Mouse (Mus musculus) MEL (cell line): ENCODE data around the gene Mre11a. TPM values are rescaled to one million over a fixed set of nuclear protein-coding genes. Genes with fewer than 3 reads are reported as not detected.

Experiments
- DNase-seq: peaks from one replicate; pipeline ENCODE4 v3.0.0; 2011; ENCODE audit warnings: low read depth, low spot score
- H3K27ac ChIP-seq: 2 replicates; pipeline ENCODE4 v1.5.1; 2012; ENCODE audit warnings: low read depth, mild to moderate bottlenecking, control low read depth, low read length, moderate library complexity; ENCODE audit not compliant: control insufficient read depth
- H3K27me3 ChIP-seq, 2 experiments: fragments of 150-350 bp in 1 of 2; sonication (generic) in 1 of 2; 2 replicates each; pipeline ENCODE4 v1.6.1; 2012; ENCODE audit warnings: low read length in 2 of 2, mild to moderate bottlenecking in 2 of 2, improper control_type of control experiment in 1 of 2, moderate library complexity in 1 of 2; ENCODE audit not compliant: insufficient read depth in 2 of 2, control insufficient read depth in 1 of 2
- H3K36me3 ChIP-seq, 2 experiments: 2 replicates each; pipeline ENCODE4 v1.6.1; 2012 to 2014; ENCODE audit warnings: low read length in 2 of 2, improper control_type of control experiment in 1 of 2, inconsistent platforms in 1 of 2, mild to moderate bottlenecking in 1 of 2; ENCODE audit not compliant: insufficient read depth in 2 of 2, control insufficient read depth in 1 of 2
- H3K4me1 ChIP-seq, 2 experiments: fragments of 150-350 bp in 1 of 2; sonication (generic) in 1 of 2; 2 replicates each; pipeline ENCODE4 v1.6.1; 2012; ENCODE audit warnings: low read length in 2 of 2, improper control_type of control experiment in 1 of 2, mild to moderate bottlenecking in 1 of 2; ENCODE audit not compliant: insufficient read depth in 2 of 2, control insufficient read depth in 1 of 2
- H3K4me3 ChIP-seq, 2 experiments: fragments of 150-350 bp in 1 of 2; sonication (generic) in 1 of 2; 2 replicates each; pipeline ENCODE4 v1.5.1; 2012; ENCODE audit warnings: low read depth in 2 of 2, low read length in 2 of 2, mild to moderate bottlenecking in 2 of 2, moderate library complexity in 2 of 2, control low read depth in 1 of 2, improper control_type of control experiment in 1 of 2; ENCODE audit not compliant: control insufficient read depth in 1 of 2, insufficient read depth in 1 of 2
- H3K79me2 ChIP-seq: 2 replicates; pipeline ENCODE4 v1.6.1; 2012; ENCODE audit warnings: mild to moderate bottlenecking, low read length, moderate library complexity; ENCODE audit not compliant: control insufficient read depth, poor library complexity, insufficient read depth
- H3K9ac ChIP-seq: 2 replicates; pipeline ENCODE4 v1.6.1; 2012; ENCODE audit warnings: low read depth, mild to moderate bottlenecking, control low read depth, low read length, moderate library complexity; ENCODE audit not compliant: control insufficient read depth, poor library complexity, severe bottlenecking
- H3K9me3 ChIP-seq: fragments of 150-350 bp; sonication (generic); replicated peaks from 2 replicates; pipeline ENCODE4 v1.6.1; 2012; ENCODE audit warnings: mild to moderate bottlenecking, low read length, improper control_type of control experiment, moderate library complexity; ENCODE audit not compliant: insufficient read depth
- BHLHE40 ChIP-seq: IDR thresholded peaks from 2 replicates; pipeline ENCODE4 v1.6.1; 2012; ENCODE audit warnings: low read depth, mild to moderate bottlenecking, inconsistent platforms, low read length, improper control_type of control experiment, borderline replicate concordance
- CHD1 ChIP-seq: IDR thresholded peaks from 2 replicates; pipeline ENCODE4 v1.6.1; 2012; ENCODE audit warnings: low read depth, mild to moderate bottlenecking, inconsistent platforms, low read length, improper control_type of control experiment
- CTCF ChIP-seq, 3 experiments: IDR thresholded peaks in 2 of 3; conservative IDR thresholded peaks in 1 of 3; 2 replicates each; pipeline ENCODE4 v1.5.1; 2011 to 2012; ENCODE audit warnings: low read length in 3 of 3, low read depth in 2 of 3, mild to moderate bottlenecking in 2 of 3, improper control_type of control experiment in 1 of 3, inconsistent platforms in 1 of 3, mixed read lengths in 1 of 3, moderate library complexity in 1 of 3; ENCODE audit not compliant: control insufficient read depth in 1 of 3, insufficient read depth in 1 of 3, poor library complexity in 1 of 3, severe bottlenecking in 1 of 3
- EP300 ChIP-seq, 2 experiments: IDR thresholded peaks; 2 replicates each; pipeline ENCODE4 v1.6.1; 2011; ENCODE audit warnings: improper control_type of control experiment in 2 of 2, low read length in 2 of 2, low read depth in 1 of 2, mild to moderate bottlenecking in 1 of 2
- JUND ChIP-seq: IDR thresholded peaks from 2 replicates; pipeline ENCODE4 v1.6.1; 2011; ENCODE audit warnings: low read depth, mild to moderate bottlenecking, improper control_type of control experiment, low read length
- MAFK ChIP-seq: IDR thresholded peaks from 2 replicates; pipeline ENCODE4 v1.6.1; 2011; ENCODE audit warnings: low read depth, mild to moderate bottlenecking, low read length, improper control_type of control experiment, borderline replicate concordance
- MAX ChIP-seq: IDR thresholded peaks from 2 replicates; pipeline ENCODE4 v1.6.1; 2011; ENCODE audit warnings: low read length, improper control_type of control experiment
- MEF2A ChIP-seq: IDR thresholded peaks from 2 replicates; pipeline ENCODE4 v1.6.1; 2014; ENCODE audit warnings: low read depth, mild to moderate bottlenecking, inconsistent platforms, low read length, improper control_type of control experiment; ENCODE audit not compliant: poor library complexity, insufficient replicate concordance, severe bottlenecking; ENCODE audit errors: extremely low read depth
- MXI1 ChIP-seq: IDR thresholded peaks from 2 replicates; pipeline ENCODE4 v1.6.1; 2011; ENCODE audit warnings: mild to moderate bottlenecking, low read depth, low read length, improper control_type of control experiment
- MYB ChIP-seq: IDR thresholded peaks from 2 replicates; pipeline ENCODE4 v1.6.1; 2011; ENCODE audit warnings: mild to moderate bottlenecking, low read depth, low read length, improper control_type of control experiment
- POLR2A ChIP-seq, 2 experiments: IDR thresholded peaks; 2 replicates each; pipeline ENCODE4 v1.6.1; 2011 to 2012; ENCODE audit warnings: low read length in 2 of 2, mild to moderate bottlenecking in 2 of 2, control low read depth in 1 of 2, improper control_type of control experiment in 1 of 2, low read depth in 1 of 2, moderate library complexity in 1 of 2; ENCODE audit not compliant: control insufficient read depth in 1 of 2, insufficient read depth in 1 of 2, poor library complexity in 1 of 2
- POLR2AphosphoS2 ChIP-seq: IDR thresholded peaks from 2 replicates; pipeline ENCODE4 v1.6.1; 2011; ENCODE audit warnings: low read length, improper control_type of control experiment
- POLR2AphosphoS5 ChIP-seq: IDR thresholded peaks from 2 replicates; pipeline ENCODE4 v1.6.1; 2012; ENCODE audit warnings: low read depth, borderline replicate concordance, mild to moderate bottlenecking, inconsistent platforms, low read length, moderate library complexity, mixed read lengths
- RAD21 ChIP-seq: IDR thresholded peaks from 2 replicates; pipeline ENCODE4 v1.6.1; 2011; ENCODE audit warnings: mild to moderate bottlenecking, low read depth, low read length, improper control_type of control experiment
- SIN3A ChIP-seq: IDR thresholded peaks from 2 replicates; pipeline ENCODE4 v1.6.1; 2012; ENCODE audit warnings: low read length, improper control_type of control experiment, inconsistent platforms
- SMC3 ChIP-seq: IDR thresholded peaks from 2 replicates; pipeline ENCODE4 v1.6.1; 2011; ENCODE audit warnings: low read depth, low read length, improper control_type of control experiment
- UBTF ChIP-seq: IDR thresholded peaks from 2 replicates; pipeline ENCODE4 v1.6.1; 2012; ENCODE audit warnings: low read depth, mild to moderate bottlenecking, inconsistent platforms, low read length, improper control_type of control experiment, moderate library complexity, borderline replicate concordance; ENCODE audit not compliant: insufficient read depth
- USF2 ChIP-seq, 2 experiments: IDR thresholded peaks; 2 replicates each; pipeline ENCODE4 v1.6.1; 2011 to 2012; ENCODE audit warnings: improper control_type of control experiment in 2 of 2, low read length in 2 of 2, borderline replicate concordance in 1 of 2, inconsistent platforms in 1 of 2, low read depth in 1 of 2, mild to moderate bottlenecking in 1 of 2; ENCODE audit not compliant: insufficient read depth in 1 of 2
- ZMIZ1 ChIP-seq: IDR thresholded peaks from 2 replicates; pipeline ENCODE4 v1.6.1; 2012; ENCODE audit warnings: low read depth, mild to moderate bottlenecking, inconsistent platforms, low read length, improper control_type of control experiment, moderate library complexity
- polyA plus RNA-seq, 2 experiments: library from polyadenylated mRNA; stranded (reverse) in 1 of 2; unstranded in 1 of 2; fragments of >175 nt in 1 of 2; fragments of >200 nt in 1 of 2; gene quantifications; 2 replicates each; pipeline versions ENCODE4 v1.2.1 to v1.2.4; 2012; ENCODE audit warnings: low replicate concordance in 2 of 2, low read depth in 1 of 2; ENCODE audit not compliant: insufficient read length in 2 of 2, insufficient read depth in 1 of 2, missing spikeins in 1 of 2
- total RNA-seq: library from RNA; depleted of rRNA; stranded (reverse); fragments of 300-350 nt; gene quantifications from 2 replicates; pipeline ENCODE4 v1.2.3, GENCODE M21; 2012

Mre11a gene
- total and polyA plus RNA-seq, 3 experiments = 88.1 to 288 (median 113) TPM

- H3K4me3 ChIP-seq = no peak overlapping the region
- H3K9ac ChIP-seq = no peak overlapping the region
- TF ChIP-seq POLR2AphosphoS5 (no peak), CHD1 (no peak), JUND (no peak), MAFK (no peak), RAD21 (no peak), MYB (no peak), MXI1 (no peak), POLR2A (IDR thresholded peaks at IDR 0.05; ENCODE audit: control insufficient read depth in 1 of 2, insufficient read depth in 1 of 2, low read depth in 1 of 2, low read length in 2 of 2, poor library complexity in 1 of 2) (no peak), SIN3A (no peak), UBTF (no peak), SMC3 (no peak), USF2 (IDR thresholded peaks at IDR 0.05; ENCODE audit: borderline replicate concordance in 1 of 2, insufficient read depth in 1 of 2, low read depth in 1 of 2, low read length in 2 of 2) (no peak), EP300 (IDR thresholded peaks at IDR 0.05; ENCODE audit: low read depth in 1 of 2, low read length in 2 of 2) (no peak), POLR2AphosphoS2 (no peak), MAX (no peak), MEF2A (no peak), ZMIZ1 (no peak), BHLHE40 (no peak), CTCF (IDR thresholded peaks at IDR 0.05 in 2 of 3, conservative IDR thresholded peaks at IDR 0.05 in 1 of 3; ENCODE audit: control insufficient read depth in 1 of 3, insufficient read depth in 1 of 3, low read depth in 2 of 3, low read length in 3 of 3, poor library complexity in 1 of 3, severe bottlenecking in 1 of 3) (no peak)
- H3K79me2 ChIP-seq = no peaks in the 10 kb centered on the region
- H3K36me3 ChIP-seq = no peaks in the 10 kb centered on the region
- H3K9me3 ChIP-seq = no peaks in the 10 kb centered on the region
- peaks cover 17 to 25% of the 10 kb centered on the region in 2 experiments for H3K27me3 ChIP-seq
- H3K27ac ChIP-seq = no peak overlapping the region
- no peak for DNase-seq
- H3K4me1 ChIP-seq = no peaks in the 10 kb centered on the region
Observed at GRCm38 (mm10) chr9:14870377-14870776, 85.9 kb downstream of the Mre11a start.

DNA sequence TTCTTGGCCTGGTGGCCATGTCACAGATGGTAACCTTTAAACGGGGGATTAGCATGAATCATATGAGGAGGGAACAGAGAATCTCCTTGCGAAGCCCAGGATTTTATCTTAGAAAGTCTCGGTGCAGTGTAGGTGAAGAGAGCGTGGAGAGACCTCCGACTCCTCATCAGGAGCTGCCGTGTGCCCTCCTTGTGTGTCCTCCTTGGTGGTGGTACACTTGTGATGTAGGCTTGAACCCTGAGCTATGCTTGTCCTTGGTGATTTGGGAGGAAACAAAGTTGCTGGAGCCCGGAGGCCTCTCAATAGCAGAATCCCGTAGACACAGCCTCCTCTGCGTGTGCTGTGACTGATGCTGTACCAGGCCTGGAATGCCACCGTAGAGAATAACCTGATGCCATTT, 86.3 kb downstream of the Mre11a start:
- no peak for TF ChIP-seq CHD1
- no peak overlapping the region for H3K4me3 ChIP-seq
- H3K9ac ChIP-seq = no peak overlapping the region
- H3K27me3 ChIP-seq = peaks cover 17 to 28% of the 10 kb centered on the region in 2 experiments
- H3K27ac ChIP-seq = no peak overlapping the region
- no peaks in the 10 kb centered on the region for H3K4me1 ChIP-seq
- no peak for DNase-seq
- H3K79me2 ChIP-seq = no peaks in the 10 kb centered on the region
- H3K9me3 ChIP-seq = no peaks in the 10 kb centered on the region
- no peaks in the 10 kb centered on the region for H3K36me3 ChIP-seq
